22 mouse cellular contexts compared by ENCODE assay signal in the genomic region with DNA sequence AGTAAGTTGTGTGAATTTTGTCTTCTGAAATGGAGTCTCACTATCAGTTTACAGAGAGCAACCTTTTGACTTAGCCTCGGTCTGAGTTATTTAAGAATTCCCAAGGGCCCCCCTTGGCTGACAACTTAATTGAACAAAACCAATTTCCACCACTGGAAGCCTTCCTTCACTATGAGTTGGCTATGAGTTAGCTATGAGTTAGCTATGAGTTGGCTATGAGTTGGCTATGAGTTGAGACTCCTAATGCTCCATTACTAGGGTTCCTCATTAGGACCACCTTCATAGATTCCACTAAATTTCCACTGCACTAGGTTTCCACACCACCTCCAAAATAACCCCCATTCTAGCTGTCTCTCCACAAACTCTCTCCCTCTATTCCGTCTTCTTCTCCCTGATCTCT.
DNase-seq lines count a peak whose midpoint lies in the region; TF ChIP-seq lines count a peak whose summit lies in the region.
"Had no signal": no experiment of that assay in that cellular context is flagged by ENCODE, and none has a peak within 500 bp of the region (broad histone marks: within the 10 kb centered on the region; RNA-seq: fewer than 3 reads in every experiment).

No protein-coding gene starts in this region.

- no peak for TF ChIP-seq CTCF in C2C12 (IDR thresholded peaks at IDR 0.05; ENCODE audit: control insufficient read depth, insufficient read depth, insufficient read length)
- no peak for TF ChIP-seq CTCF in embryonic fibroblast, embryonic 13.5 days (IDR thresholded peaks at IDR 0.05; ENCODE audit: borderline replicate concordance, insufficient read depth, low read length)

- no peaks in the 10 kb centered on the region for H3K36me3 ChIP-seq in C2C12 (ENCODE audit: control insufficient read depth, insufficient read depth)
- H3K36me3 ChIP-seq: G1E had no signal

- no peaks in the 10 kb centered on the region for H3K79me2 ChIP-seq in C2C12 (ENCODE audit: control insufficient read depth, insufficient read depth)

- H3K4me3 ChIP-seq in C2C12 (ENCODE audit: insufficient read depth, poor library complexity, severe bottlenecking), result no peak overlapping the region
- H3K4me3 ChIP-seq in embryonic fibroblast, embryonic 13.5 days (ENCODE audit: insufficient read depth, low read length), result no peak overlapping the region

- peak; percentile 64 for DNase-seq in NIH3T3 (ENCODE audit: low read depth)
- no peak for DNase-seq in adrenal gland, postnatal 4 days (ENCODE audit: low spot score in 2 of 2)
- no peak for DNase-seq in frontal cortex, postnatal 14 days (ENCODE audit: low spot score in 2 of 2)
- DNase-seq in embryo, embryonic 11 days, result no peak
- DNase-seq: adrenal gland, adult 2 months; adrenal gland, adult 8-10 months; adrenal gland, postnatal 10 days; adrenal gland, postnatal 14 days; adrenal gland, postnatal 25 days; adrenal gland, postnatal 36 days; B cell, adult 2 months; cerebellum, adult 11 months; cerebellum, adult 11-12 months; cerebellum, adult 18-20 months; cerebellum, adult 2 months; cerebellum, adult 8-10 months; cerebellum, adult 9-10 months had no signal

- no peak for TF ChIP-seq POLR2A in embryonic fibroblast, embryonic 13.5 days (IDR thresholded peaks at IDR 0.05; ENCODE audit: low read depth, low read length)

- H3K27ac ChIP-seq in embryonic fibroblast, embryonic 13.5 days (ENCODE audit: insufficient read depth, low read length), result peak overlapping the region; percentile 47; the same call in 1 of the 2 replicates

- no peaks in the 10 kb centered on the region for H3K27me3 ChIP-seq in C2C12 (ENCODE audit: control insufficient read depth, insufficient read depth, insufficient read length)
- H3K27me3 ChIP-seq: CH12.LX, Patski had no signal

- no peaks in the 10 kb centered on the region for H3K4me1 ChIP-seq in embryonic fibroblast, embryonic 13.5 days (ENCODE audit: control insufficient read depth, insufficient read depth, low read length)

- no peaks in the 10 kb centered on the region for H3K79me3 ChIP-seq in C2C12 (ENCODE audit: low read depth)

- H3ac ChIP-seq in C2C12 (ENCODE audit: control insufficient read depth, insufficient read length, low read depth), result no peak overlapping the region

TF ChIP-seq in C2C12, 6 proteins besides CTCF, POLR2A, EP300 and RAD21:
- TF ChIP-seq MYOD1 (IDR thresholded peaks at IDR 0.05; ENCODE audit: control insufficient read depth, insufficient read length, low read depth) (no peak), MYOG (IDR thresholded peaks at IDR 0.05; ENCODE audit: control insufficient read depth, extremely low read depth, insufficient read length) (no peak), USF1 (IDR thresholded peaks at IDR 0.05; ENCODE audit: low read depth) (no peak), FOSL1 (IDR thresholded peaks at IDR 0.05; ENCODE audit: insufficient read depth, low read length, poor library complexity, severe bottlenecking) (peak; percentile 91)
